Mouse (Mus musculus) MEL (cell line): ENCODE data around the gene Srgap3. TPM values are rescaled to one million over a fixed set of nuclear protein-coding genes. Genes with fewer than 3 reads are reported as not detected.

Source experiments
- DNase-seq: peaks from one replicate; pipeline ENCODE4 v3.0.0; 2011; ENCODE audit warnings: low read depth, low spot score
- H3K27ac ChIP-seq: 2 replicates; pipeline ENCODE4 v1.5.1; 2012; ENCODE audit warnings: low read depth, mild to moderate bottlenecking, control low read depth, low read length, moderate library complexity; ENCODE audit not compliant: control insufficient read depth
- H3K27me3 ChIP-seq, 2 experiments: fragments of 150-350 bp in 1 of 2; sonication (generic) in 1 of 2; 2 replicates each; pipeline ENCODE4 v1.6.1; 2012; ENCODE audit warnings: low read length in 2 of 2, mild to moderate bottlenecking in 2 of 2, improper control_type of control experiment in 1 of 2, moderate library complexity in 1 of 2; ENCODE audit not compliant: insufficient read depth in 2 of 2, control insufficient read depth in 1 of 2
- H3K36me3 ChIP-seq, 2 experiments: 2 replicates each; pipeline ENCODE4 v1.6.1; 2012 to 2014; ENCODE audit warnings: low read length in 2 of 2, improper control_type of control experiment in 1 of 2, inconsistent platforms in 1 of 2, mild to moderate bottlenecking in 1 of 2; ENCODE audit not compliant: insufficient read depth in 2 of 2, control insufficient read depth in 1 of 2
- H3K4me1 ChIP-seq, 2 experiments: fragments of 150-350 bp in 1 of 2; sonication (generic) in 1 of 2; 2 replicates each; pipeline ENCODE4 v1.6.1; 2012; ENCODE audit warnings: low read length in 2 of 2, improper control_type of control experiment in 1 of 2, mild to moderate bottlenecking in 1 of 2; ENCODE audit not compliant: insufficient read depth in 2 of 2, control insufficient read depth in 1 of 2
- H3K4me3 ChIP-seq, 2 experiments: fragments of 150-350 bp in 1 of 2; sonication (generic) in 1 of 2; 2 replicates each; pipeline ENCODE4 v1.5.1; 2012; ENCODE audit warnings: low read depth in 2 of 2, low read length in 2 of 2, mild to moderate bottlenecking in 2 of 2, moderate library complexity in 2 of 2, control low read depth in 1 of 2, improper control_type of control experiment in 1 of 2; ENCODE audit not compliant: control insufficient read depth in 1 of 2, insufficient read depth in 1 of 2
- H3K79me2 ChIP-seq: 2 replicates; pipeline ENCODE4 v1.6.1; 2012; ENCODE audit warnings: mild to moderate bottlenecking, low read length, moderate library complexity; ENCODE audit not compliant: control insufficient read depth, poor library complexity, insufficient read depth
- H3K9ac ChIP-seq: 2 replicates; pipeline ENCODE4 v1.6.1; 2012; ENCODE audit warnings: low read depth, mild to moderate bottlenecking, control low read depth, low read length, moderate library complexity; ENCODE audit not compliant: control insufficient read depth, poor library complexity, severe bottlenecking
- H3K9me3 ChIP-seq: fragments of 150-350 bp; sonication (generic); replicated peaks from 2 replicates; pipeline ENCODE4 v1.6.1; 2012; ENCODE audit warnings: mild to moderate bottlenecking, low read length, improper control_type of control experiment, moderate library complexity; ENCODE audit not compliant: insufficient read depth
- CHD2 ChIP-seq: IDR thresholded peaks from 2 replicates; pipeline ENCODE4 v1.6.1; 2011; ENCODE audit warnings: low read length, improper control_type of control experiment
- CTCF ChIP-seq, 3 experiments: IDR thresholded peaks in 2 of 3; conservative IDR thresholded peaks in 1 of 3; 2 replicates each; pipeline ENCODE4 v1.5.1; 2011 to 2012; ENCODE audit warnings: low read length in 3 of 3, low read depth in 2 of 3, mild to moderate bottlenecking in 2 of 3, improper control_type of control experiment in 1 of 3, inconsistent platforms in 1 of 3, mixed read lengths in 1 of 3, moderate library complexity in 1 of 3; ENCODE audit not compliant: control insufficient read depth in 1 of 3, insufficient read depth in 1 of 3, poor library complexity in 1 of 3, severe bottlenecking in 1 of 3
- E2F4 ChIP-seq: IDR thresholded peaks from 2 replicates; pipeline ENCODE4 v1.6.1; 2011; ENCODE audit warnings: low read depth, low read length, improper control_type of control experiment, borderline replicate concordance
- EP300 ChIP-seq, 2 experiments: IDR thresholded peaks; 2 replicates each; pipeline ENCODE4 v1.6.1; 2011; ENCODE audit warnings: improper control_type of control experiment in 2 of 2, low read length in 2 of 2, low read depth in 1 of 2, mild to moderate bottlenecking in 1 of 2
- ETS1 ChIP-seq: IDR thresholded peaks from 2 replicates; pipeline ENCODE4 v1.6.1; 2012; ENCODE audit warnings: low read depth, mild to moderate bottlenecking, inconsistent platforms, low read length, improper control_type of control experiment, moderate library complexity
- GATA1 ChIP-seq: IDR thresholded peaks from 2 replicates; pipeline ENCODE4 v1.6.1; 2011; ENCODE audit warnings: low read depth, low read length, improper control_type of control experiment
- JUND ChIP-seq: IDR thresholded peaks from 2 replicates; pipeline ENCODE4 v1.6.1; 2011; ENCODE audit warnings: low read depth, mild to moderate bottlenecking, improper control_type of control experiment, low read length
- KAT2A ChIP-seq: conservative IDR thresholded peaks from 2 replicates; pipeline ENCODE4 v1.6.1; 2012; ENCODE audit warnings: low read depth, low read length, improper control_type of control experiment, inconsistent platforms
- MAX ChIP-seq: IDR thresholded peaks from 2 replicates; pipeline ENCODE4 v1.6.1; 2011; ENCODE audit warnings: low read length, improper control_type of control experiment
- MXI1 ChIP-seq: IDR thresholded peaks from 2 replicates; pipeline ENCODE4 v1.6.1; 2011; ENCODE audit warnings: mild to moderate bottlenecking, low read depth, low read length, improper control_type of control experiment
- MYC ChIP-seq: IDR thresholded peaks from 2 replicates; pipeline ENCODE4 v1.6.1; 2011; ENCODE audit warnings: low read depth, mild to moderate bottlenecking, low read length, improper control_type of control experiment, moderate library complexity
- NRF1 ChIP-seq: IDR thresholded peaks from 2 replicates; pipeline ENCODE4 v1.6.1; 2014; ENCODE audit warnings: low read depth, mild to moderate bottlenecking, inconsistent platforms, low read length, improper control_type of control experiment, moderate library complexity; ENCODE audit not compliant: poor library complexity, insufficient read depth, severe bottlenecking
- POLR2A ChIP-seq, 2 experiments: IDR thresholded peaks; 2 replicates each; pipeline ENCODE4 v1.6.1; 2011 to 2012; ENCODE audit warnings: low read length in 2 of 2, mild to moderate bottlenecking in 2 of 2, control low read depth in 1 of 2, improper control_type of control experiment in 1 of 2, low read depth in 1 of 2, moderate library complexity in 1 of 2; ENCODE audit not compliant: control insufficient read depth in 1 of 2, insufficient read depth in 1 of 2, poor library complexity in 1 of 2
- POLR2AphosphoS2 ChIP-seq: IDR thresholded peaks from 2 replicates; pipeline ENCODE4 v1.6.1; 2011; ENCODE audit warnings: low read length, improper control_type of control experiment
- RAD21 ChIP-seq: IDR thresholded peaks from 2 replicates; pipeline ENCODE4 v1.6.1; 2011; ENCODE audit warnings: mild to moderate bottlenecking, low read depth, low read length, improper control_type of control experiment
- SIN3A ChIP-seq: IDR thresholded peaks from 2 replicates; pipeline ENCODE4 v1.6.1; 2012; ENCODE audit warnings: low read length, improper control_type of control experiment, inconsistent platforms
- TAL1 ChIP-seq: IDR thresholded peaks from 2 replicates; pipeline ENCODE4 v1.6.1; 2012; ENCODE audit warnings: mild to moderate bottlenecking, inconsistent platforms, low read length, moderate library complexity, mixed read lengths
- TBP ChIP-seq: IDR thresholded peaks from 2 replicates; pipeline ENCODE4 v1.8.0; 2011; ENCODE audit warnings: low read depth, low read length, improper control_type of control experiment
- TCF12 ChIP-seq: IDR thresholded peaks from 2 replicates; pipeline ENCODE4 v1.6.1; 2014; ENCODE audit warnings: low read depth, mild to moderate bottlenecking, inconsistent platforms, low read length, improper control_type of control experiment, moderate library complexity
- ZMIZ1 ChIP-seq: IDR thresholded peaks from 2 replicates; pipeline ENCODE4 v1.6.1; 2012; ENCODE audit warnings: low read depth, mild to moderate bottlenecking, inconsistent platforms, low read length, improper control_type of control experiment, moderate library complexity
- ZNF384 ChIP-seq: IDR thresholded peaks from 2 replicates; pipeline ENCODE4 v1.6.1; 2012; ENCODE audit warnings: low read depth, mild to moderate bottlenecking, inconsistent platforms, low read length, improper control_type of control experiment
- polyA plus RNA-seq, 2 experiments: library from polyadenylated mRNA; stranded (reverse) in 1 of 2; unstranded in 1 of 2; fragments of >175 nt in 1 of 2; fragments of >200 nt in 1 of 2; gene quantifications; 2 replicates each; pipeline versions ENCODE4 v1.2.1 to v1.2.4; 2012; ENCODE audit warnings: low replicate concordance in 2 of 2, low read depth in 1 of 2; ENCODE audit not compliant: insufficient read length in 2 of 2, insufficient read depth in 1 of 2, missing spikeins in 1 of 2
- total RNA-seq: library from RNA; depleted of rRNA; stranded (reverse); fragments of 300-350 nt; gene quantifications from 2 replicates; pipeline ENCODE4 v1.2.3, GENCODE M21; 2012

Gene Srgap3
- total and polyA plus RNA-seq, 3 experiments, result 0.31 to 0.75 TPM; not detected in 1

DNA sequence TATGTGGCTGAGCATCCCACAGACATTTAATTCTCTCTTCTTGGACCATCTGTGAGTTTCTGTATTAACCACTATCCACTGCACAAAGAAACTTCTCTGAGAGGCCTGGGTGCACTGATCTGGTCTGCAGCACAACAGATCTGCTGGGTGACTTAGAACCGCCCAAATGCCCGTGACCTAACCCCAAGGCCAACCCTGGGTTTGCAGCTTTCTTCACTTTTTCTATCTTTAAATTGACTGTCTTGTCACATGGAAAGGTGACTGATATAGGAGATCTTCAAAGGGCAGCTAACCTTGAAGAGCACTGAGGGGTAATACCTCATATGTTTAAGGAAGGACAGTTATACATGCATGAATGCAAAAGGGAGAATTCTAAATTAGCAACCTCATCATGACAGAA lies 30.8 kb downstream of the Srgap3 start:
- no peaks in the 10 kb centered on the region for H3K4me1 ChIP-seq
- no peaks in the 10 kb centered on the region for H3K36me3 ChIP-seq

DNA sequence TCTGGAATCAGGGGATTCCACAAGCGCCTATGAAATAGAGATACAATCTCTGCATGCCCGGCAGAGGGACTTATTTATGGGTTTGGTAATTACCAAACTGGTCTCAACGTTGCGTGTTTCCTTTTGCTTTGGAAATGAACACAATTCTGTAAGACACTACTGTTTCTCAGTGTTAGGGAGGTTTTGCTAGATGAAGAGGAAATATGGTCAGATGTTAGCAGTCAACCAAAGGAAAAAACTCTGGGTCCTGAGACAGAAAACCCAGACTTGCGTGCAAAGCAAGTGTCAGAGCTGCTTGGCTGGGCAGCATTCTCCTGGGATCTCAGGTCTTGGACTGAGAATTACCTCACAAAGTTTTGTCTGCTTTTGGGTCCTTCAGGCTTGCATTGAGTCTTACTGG lies 34.5 kb downstream of the Srgap3 start:
- no peaks in the 10 kb centered on the region for H3K4me1 ChIP-seq

More for the DNA sequence above, 30.8 kb downstream of the Srgap3 start:
- DNase-seq, result no peak
- no peak for TF ChIP-seq GATA1
- TF ChIP-seq ETS1, result no peak
- no peak for TF ChIP-seq ZMIZ1
- TF ChIP-seq SIN3A, result no peak
- no peak for TF ChIP-seq TAL1
- no peak for TF ChIP-seq POLR2A (IDR thresholded peaks at IDR 0.05; ENCODE audit: control insufficient read depth in 1 of 2, insufficient read depth in 1 of 2, low read depth in 1 of 2, low read length in 2 of 2, poor library complexity in 1 of 2)
- no peak for TF ChIP-seq MAX
- no peak for TF ChIP-seq CTCF (IDR thresholded peaks at IDR 0.05 in 2 of 3, conservative IDR thresholded peaks at IDR 0.05 in 1 of 3; ENCODE audit: control insufficient read depth in 1 of 3, insufficient read depth in 1 of 3, low read depth in 2 of 3, low read length in 3 of 3, poor library complexity in 1 of 3, severe bottlenecking in 1 of 3)
- no peak for TF ChIP-seq CHD2
- no peak for TF ChIP-seq ZNF384
- no peak for TF ChIP-seq KAT2A
- TF ChIP-seq EP300 (IDR thresholded peaks at IDR 0.05; ENCODE audit: low read depth in 1 of 2, low read length in 2 of 2), result no peak
- TF ChIP-seq E2F4, result no peak
- TF ChIP-seq POLR2AphosphoS2, result no peak
- TF ChIP-seq RAD21, result no peak
- TF ChIP-seq JUND, result no peak
- no peak for TF ChIP-seq MXI1
- no peak for TF ChIP-seq MYC
- TF ChIP-seq TCF12, result no peak
- TF ChIP-seq NRF1, result no peak
- Histone ChIP-seq H3K27ac (no peak overlapping the region), H3K9me3 (no peaks in the 10 kb centered on the region), H3K79me2 (no peaks in the 10 kb centered on the region), H3K4me3 (no peak overlapping the region), H3K9ac (no peak overlapping the region), H3K27me3 (no peaks in the 10 kb centered on the region)

More for the DNA sequence above, 34.5 kb downstream of the Srgap3 start:
- Histone ChIP-seq H3K36me3 (no peaks in the 10 kb centered on the region), H3K79me2 (no peaks in the 10 kb centered on the region), H3K27me3 (no peaks in the 10 kb centered on the region), H3K9ac (no peak overlapping the region), H3K4me3 (no peak overlapping the region), H3K9me3 (no peaks in the 10 kb centered on the region), H3K27ac (no peak overlapping the region)
- TF ChIP-seq POLR2A (IDR thresholded peaks at IDR 0.05; ENCODE audit: control insufficient read depth in 1 of 2, insufficient read depth in 1 of 2, low read depth in 1 of 2, low read length in 2 of 2, poor library complexity in 1 of 2), result no peak
- TF ChIP-seq TAL1, result no peak
- no peak for TF ChIP-seq CHD2
- TF ChIP-seq NRF1, result no peak
- no peak for TF ChIP-seq E2F4
- TF ChIP-seq TCF12, result no peak
- TF ChIP-seq TBP, result no peak
- no peak for DNase-seq
